Mouse (Mus musculus): ENCODE data around the gene Rapgef4.

Gene Rapgef4

DNA sequence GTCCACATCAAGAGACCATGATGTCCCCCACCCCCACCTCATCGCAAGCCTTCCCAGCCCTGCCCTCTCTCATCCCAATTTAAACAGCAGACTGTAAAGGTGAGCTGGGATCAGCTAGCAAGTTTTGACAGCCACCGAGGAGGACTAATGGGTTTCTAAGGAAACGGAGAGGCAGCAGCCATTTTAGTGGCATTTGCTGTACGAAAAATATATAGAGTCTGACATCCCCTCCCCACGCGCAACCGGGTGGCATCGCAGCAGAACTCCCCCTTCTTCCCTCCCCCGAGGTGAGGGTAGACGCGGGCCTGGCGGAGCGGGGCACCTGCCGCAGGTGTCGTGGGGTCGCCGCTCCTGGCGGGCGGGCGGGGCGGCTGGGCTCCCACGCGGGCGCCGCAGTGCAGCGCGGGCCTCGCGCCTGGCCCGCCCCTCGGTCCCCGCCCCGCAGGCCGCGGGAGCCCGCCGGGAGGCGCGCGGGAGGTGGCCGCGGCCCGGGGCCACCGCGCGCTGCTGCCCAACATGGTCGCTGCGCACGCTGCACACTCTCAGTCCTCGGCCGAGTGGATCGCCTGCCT lies at the start of gene Rapgef4:
Rapgef4 (plus strand) TSS at position 470 of the 572 bp plus-strand sequence.
- no peak for DNase-seq (ENCODE audit: low spot score in 2 of 2)

- no peak for DNase-seq (ENCODE audit: low spot score in 2 of 2)
These were observed 47.0 kb upstream of the Rapgef4 start for GRCm38 (mm10) chr2:71934046-71934445.

DNA sequence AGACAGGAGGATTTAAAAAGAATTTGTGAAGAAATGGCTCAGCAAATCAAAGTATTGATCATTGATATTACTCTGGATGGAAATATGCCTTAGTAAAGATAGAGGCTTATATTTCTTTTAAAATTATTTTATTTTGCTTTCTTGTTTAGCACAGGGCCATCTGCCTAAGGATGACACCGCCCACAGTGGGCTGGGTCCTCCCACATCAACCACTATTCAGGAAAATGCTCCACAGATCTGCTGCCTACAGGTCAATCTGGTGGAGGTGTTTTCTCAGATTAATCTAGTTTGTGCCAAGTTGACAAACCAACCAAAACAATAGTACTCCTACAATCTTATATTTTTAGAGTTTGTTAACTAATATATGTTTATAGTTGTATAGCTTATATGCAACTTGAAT lies 44.3 kb upstream of the Rapgef4 start:
- no peak for DNase-seq (ENCODE audit: low spot score in 2 of 2)

GRCm38 (mm10) chr2:71937649-71938308 lies 43.3 kb upstream of the Rapgef4 start:
- DNase-seq (ENCODE audit: low spot score in 2 of 2), result no peak

DNA sequence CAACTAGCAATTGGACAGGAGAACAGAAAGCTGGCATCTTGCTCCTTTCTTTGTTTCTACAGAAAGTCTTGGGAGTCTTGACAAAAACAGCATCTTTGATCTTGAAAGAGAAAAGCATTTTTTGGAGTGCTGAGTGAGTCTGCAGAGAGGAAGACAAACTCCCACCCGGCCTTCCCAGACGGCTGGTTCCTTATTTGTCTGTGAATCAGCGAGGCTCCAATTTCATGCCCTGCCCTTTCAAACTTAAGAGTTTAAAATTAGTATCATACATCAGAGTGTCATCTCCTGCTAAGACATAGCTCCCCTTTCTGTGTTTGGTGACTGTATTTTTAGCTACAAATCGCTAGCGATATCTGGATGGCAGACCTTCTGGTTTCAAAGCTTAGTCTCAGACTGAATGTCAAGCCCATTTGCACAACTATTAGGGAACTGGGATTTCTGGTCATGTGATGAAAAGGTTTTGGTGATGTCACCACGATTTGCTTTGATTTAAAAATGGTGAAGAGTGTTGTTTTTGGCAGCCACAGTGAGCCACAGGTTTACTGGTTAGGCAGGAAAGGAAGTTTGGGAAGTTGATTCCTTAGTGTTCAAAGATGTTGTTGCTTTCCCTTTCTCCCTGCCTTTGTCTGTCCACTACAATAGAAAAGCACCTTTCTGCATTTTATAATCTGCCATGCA lies 42.2 kb upstream of the Rapgef4 start:
- DNase-seq (ENCODE audit: low spot score in 2 of 2), result no peak

GRCm38 (mm10) chr2:71941005-71941720 lies 39.9 kb upstream of the Rapgef4 start:
- DNase-seq (ENCODE audit: low spot score in 2 of 2), result no peak

DNA sequence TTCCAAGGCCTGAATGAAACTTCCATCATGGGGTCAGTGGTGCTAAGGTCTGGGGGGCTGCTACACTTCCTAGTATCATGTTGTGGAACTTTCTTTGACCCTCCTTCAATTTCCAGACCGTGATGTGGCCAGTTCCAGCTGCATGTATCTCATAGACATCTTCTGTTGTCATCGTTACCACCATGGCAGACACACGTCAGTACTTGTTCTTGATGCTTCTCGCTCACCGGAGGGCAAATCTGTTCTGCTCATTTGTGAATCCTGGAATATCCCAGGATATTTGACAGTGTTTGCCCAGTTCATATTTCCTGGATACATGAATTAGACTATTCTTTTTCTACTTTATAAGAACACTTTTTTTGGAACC lies 39.3 kb upstream of the Rapgef4 start:
- DNase-seq (ENCODE audit: low spot score in 2 of 2), result no peak

GRCm38 (mm10) chr2:71951212-71951611 lies 29.8 kb upstream of the Rapgef4 start:
- no peak for DNase-seq (ENCODE audit: low spot score in 2 of 2)

- DNase-seq (ENCODE audit: low spot score in 2 of 2), result no peak
These were observed 25.4 kb upstream of the Rapgef4 start for GRCm38 (mm10) chr2:71955637-71956036.

DNA sequence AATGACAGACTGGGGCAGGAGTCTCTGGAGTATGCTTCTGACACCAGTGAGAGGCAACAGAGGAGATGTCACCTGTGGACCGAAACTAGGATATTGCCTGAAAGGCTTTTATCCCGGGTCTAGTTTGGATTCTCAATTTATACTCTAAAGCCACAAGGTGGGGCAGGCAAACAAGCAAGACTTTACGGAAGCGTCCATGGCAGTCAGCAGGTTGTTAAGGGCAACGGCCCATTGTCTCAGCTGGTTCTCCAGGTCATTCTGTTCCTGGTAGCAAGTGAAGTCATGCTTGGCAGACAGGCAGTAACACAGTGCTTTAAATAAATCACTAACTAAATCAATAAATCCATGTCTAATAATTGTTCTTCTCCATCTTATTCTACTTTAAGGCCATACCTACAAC lies 24.6 kb upstream of the Rapgef4 start:
- DNase-seq (ENCODE audit: low spot score in 2 of 2), result no peak

GRCm38 (mm10) chr2:71957951-71958350 lies 23.1 kb upstream of the Rapgef4 start:
- no peak for DNase-seq (ENCODE audit: low spot score in 2 of 2)

- DNase-seq (ENCODE audit: low spot score in 2 of 2), result no peak
These were observed 22.6 kb upstream of the Rapgef4 start for GRCm38 (mm10) chr2:71958393-71958792.

GRCm38 (mm10) chr2:71964216-71964615 lies 16.8 kb upstream of the Rapgef4 start:
- DNase-seq (ENCODE audit: low spot score in 2 of 2), result no peak

GRCm38 (mm10) chr2:71965476-71965875 lies 15.6 kb upstream of the Rapgef4 start:
- DNase-seq (ENCODE audit: low spot score in 2 of 2), result peak; percentile 35 to 75

DNA sequence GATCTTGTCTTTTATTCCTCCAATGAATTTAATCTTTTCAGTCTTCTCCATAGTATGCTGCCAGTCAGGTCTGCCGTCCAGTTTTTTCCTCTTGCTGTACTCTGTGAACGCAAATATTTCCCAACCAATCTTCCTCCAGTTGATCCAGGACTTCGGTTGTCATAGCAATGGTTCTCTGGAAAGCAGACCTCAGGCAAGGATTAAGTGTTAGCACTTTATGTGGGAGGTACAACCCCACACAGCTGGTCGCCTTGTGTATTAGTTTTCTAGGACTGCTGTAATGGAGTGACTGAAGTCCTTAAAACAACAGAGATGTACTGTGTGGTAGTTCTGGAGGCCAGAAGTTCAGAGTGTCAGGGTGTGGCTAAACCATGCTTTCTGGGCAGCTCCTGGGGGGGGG lies 14.3 kb upstream of the Rapgef4 start:
- DNase-seq (ENCODE audit: low spot score in 2 of 2), result no peak

GRCm38 (mm10) chr2:71967855-71968254 lies 13.2 kb upstream of the Rapgef4 start:
- no peak for DNase-seq (ENCODE audit: low spot score in 2 of 2)

DNA sequence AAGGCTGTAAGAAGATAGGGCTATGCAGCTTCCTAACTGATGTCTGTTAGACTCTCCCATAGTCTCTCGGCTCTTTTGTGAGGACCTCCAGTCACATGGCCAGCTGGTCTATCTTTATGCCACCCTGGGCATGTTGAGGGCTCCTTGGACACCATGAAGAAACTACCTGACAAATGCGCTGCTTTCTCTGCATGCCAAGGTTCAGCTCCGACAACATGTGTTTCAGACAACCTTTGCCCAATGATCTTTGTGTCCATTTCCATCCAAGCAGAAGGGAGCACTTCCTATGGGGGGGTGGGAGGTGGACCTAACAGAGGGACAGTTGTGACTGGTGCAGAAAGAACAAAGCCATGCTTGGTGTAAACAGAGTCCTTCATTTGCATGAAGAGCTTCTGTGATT lies 7.4 kb upstream of the Rapgef4 start:
- DNase-seq (ENCODE audit: low spot score in 2 of 2), result no peak

DNA sequence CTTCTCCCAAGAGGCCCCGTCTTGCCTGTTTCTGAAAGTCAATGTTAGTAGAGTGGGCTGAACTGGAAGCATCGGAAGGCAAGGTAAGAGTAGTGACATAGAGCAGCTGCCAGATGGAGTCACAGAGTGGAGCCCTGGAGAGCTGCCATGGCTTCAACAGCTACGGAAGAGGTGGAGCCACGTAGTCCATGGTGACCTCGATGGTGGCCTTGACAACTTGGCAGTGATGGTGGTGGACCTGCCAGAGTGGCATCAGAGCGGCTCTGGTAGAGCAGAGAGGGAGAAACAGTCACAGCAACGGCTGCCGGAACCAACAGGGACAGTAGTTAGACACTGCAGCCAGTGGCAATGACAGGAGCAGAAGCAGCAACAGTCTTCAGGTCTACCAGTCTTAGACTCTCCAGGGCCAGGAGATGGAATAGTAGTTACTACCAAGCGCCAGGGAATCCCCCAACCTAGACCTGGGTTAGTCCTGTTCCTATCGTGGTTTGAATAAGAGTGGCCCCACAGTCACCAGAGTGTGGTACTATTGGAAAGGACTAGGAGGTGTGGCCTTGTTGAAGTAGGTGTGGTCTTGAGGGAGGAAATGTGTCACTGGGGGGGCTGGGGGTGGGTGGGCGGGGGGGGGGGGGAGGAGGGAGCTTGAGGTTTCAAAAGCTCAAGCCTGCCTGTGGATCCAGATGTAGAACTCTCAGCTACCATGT lies 6.7 kb upstream of the Rapgef4 start:
- no peak for DNase-seq (ENCODE audit: low spot score in 2 of 2)

- DNase-seq (ENCODE audit: low spot score in 2 of 2), result no peak
These were observed 1.1 kb upstream of the Rapgef4 start for GRCm38 (mm10) chr2:71979981-71980380.

DNA sequence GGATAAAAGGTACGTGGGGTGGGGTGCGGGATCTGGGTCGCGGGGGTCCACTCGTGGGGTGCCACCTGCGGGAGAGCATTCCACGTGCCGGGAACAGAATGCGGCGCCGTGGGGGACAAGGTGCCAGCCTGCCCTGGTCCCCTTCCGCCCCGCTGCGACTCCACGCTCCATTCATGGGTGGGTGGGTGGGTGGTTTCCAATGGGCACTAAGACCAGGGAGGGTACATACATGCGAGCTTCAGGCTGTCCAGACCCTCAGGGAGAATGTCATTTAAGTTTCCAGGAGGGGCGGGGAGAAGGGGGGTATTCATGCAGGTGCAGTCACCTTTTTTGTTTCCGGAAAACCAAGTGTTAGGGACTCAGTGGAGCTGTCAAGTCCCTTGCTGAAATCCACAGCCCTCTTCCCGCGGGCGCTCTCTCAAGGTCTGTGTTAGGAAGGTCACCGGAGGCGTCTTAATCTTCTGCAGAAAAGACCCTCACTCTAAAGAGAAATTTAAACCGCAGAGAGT lies 357 bp downstream of the Rapgef4 start:
- no peak for DNase-seq (ENCODE audit: low spot score in 2 of 2)

GRCm38 (mm10) chr2:71981896-71982295 lies 856 bp downstream of the Rapgef4 start:
- DNase-seq (ENCODE audit: low spot score in 2 of 2), result no peak
